Mouse (Mus musculus) stomach, postnatal 0 days (tissue): ENCODE measurements around the gene Dpy19l3. TPM values are rescaled to one million over a fixed set of nuclear protein-coding genes. Genes with fewer than 3 reads are reported as not detected.
A peak's percentile ranks its signal among the peaks of the same experiment; 100 is the strongest.

Source experiments
- ATAC-seq: fragments of 200-750 bp; cut with Nextera tagmentation; 2 replicates; pipeline ENCODE4 v1.8.0; 2017; ENCODE audit not compliant: low FRiP score, low TSS enrichment
- DNase-seq: peaks from one replicate; pipeline ENCODE4 v3.0.0-alpha.2; 2016; ENCODE audit warnings: low spot score
- H3K27ac ChIP-seq: fragments of 300-500 bp; sonication (generic); replicated peaks from 2 replicates; pipeline ENCODE4 v1.5.1; 2014; ENCODE audit warnings: mild to moderate bottlenecking, control low read depth
- H3K27me3 ChIP-seq: fragments of 300-500 bp; sonication (generic); 2 replicates; pipeline ENCODE4 v1.6.1; 2014; ENCODE audit warnings: low read length; ENCODE audit not compliant: control insufficient read depth, insufficient read depth
- H3K36me3 ChIP-seq: fragments of 300-500 bp; sonication (generic); 2 replicates; pipeline ENCODE4 v1.6.1; 2014; ENCODE audit warnings: low read length, mixed read lengths; ENCODE audit not compliant: control insufficient read depth, insufficient read depth
- H3K4me1 ChIP-seq: fragments of 300-500 bp; sonication (generic); replicated peaks from 2 replicates; pipeline ENCODE4 v1.6.1; 2014; ENCODE audit warnings: antibody characterized with exemption; ENCODE audit not compliant: control insufficient read depth, insufficient read depth
- H3K4me2 ChIP-seq: fragments of 300-500 bp; sonication (generic); replicated peaks from 2 replicates; pipeline ENCODE4 v1.6.1; 2014; ENCODE audit warnings: low read depth, mild to moderate bottlenecking, control low read depth, moderate library complexity
- H3K4me3 ChIP-seq: fragments of 300-500 bp; sonication (generic); 2 replicates; pipeline ENCODE4 v1.5.1; 2014; ENCODE audit warnings: low read depth, low read length, control low read depth
- H3K9ac ChIP-seq: fragments of 300-500 bp; sonication (generic); 2 replicates; pipeline ENCODE4 v1.6.1; 2014; ENCODE audit warnings: mild to moderate bottlenecking, low read length, control low read depth, mixed read lengths
- H3K9me3 ChIP-seq: fragments of 300-500 bp; sonication (generic); 2 replicates; pipeline ENCODE4 v1.6.1; 2016; ENCODE audit warnings: low read length; ENCODE audit not compliant: control insufficient read depth
- CTCF ChIP-seq: IDR thresholded peaks from 2 replicates; pipeline ENCODE4 v1.5.1; 2016; ENCODE audit warnings: antibody characterized with exemption, low read depth, mild to moderate bottlenecking, moderate library complexity
- EP300 ChIP-seq: optimal IDR thresholded peaks from 2 replicates; pipeline ENCODE3; 2016; ENCODE audit warnings: antibody characterized with exemption
- WGBS: fragments of 180-500 bp; shearing (Covaris S2); extraction: QIAGEN DNeasy Blood & Tissue Kit; methylation state at CpG from one replicate; pipeline ENCODE4 v1.1.7; 2014; 5-methylcytosine and 5-hydroxymethylcytosine counted together
- polyA plus RNA-seq: library from polyadenylated mRNA; unstranded; fragments of >200 nt; fragmentation: Nextera tagmentation; extraction: Ambion mirVana; gene quantifications from 2 replicates; pipeline ENCODE4 v1.2.1, GENCODE M21; 2015

Dpy19l3 gene
- polyA plus RNA-seq, 1 experiment from 2014 or later, result 7.9 TPM

GRCm38 (mm10) chr7:35648239-35649069, 105.8 kb downstream of the Dpy19l3 start:
- WGBS, result 59% methylated on average over 9 of the region's 9 CpGs
- Histone ChIP-seq H3K27me3 (no peaks in the 10 kb centered on the region), H3K27ac (no peak overlapping the region), H3K4me2 (no peak overlapping the region), H3K4me3 (no peak overlapping the region), H3K36me3 (no peaks in the 10 kb centered on the region), H3K4me1 (no peaks in the 10 kb centered on the region), H3K9ac (no peak overlapping the region), H3K9me3 (no peaks in the 10 kb centered on the region)
- no peak for TF ChIP-seq EP300
- no peak for TF ChIP-seq CTCF
- ATAC-seq, result no peak
- DNase-seq, result no peak

- peak within 1 kb of the TSS; percentile 82 for H3K27ac ChIP-seq
- DNase-seq, result peak; percentile 97
- H3K27me3 ChIP-seq, result no peaks in the 10 kb centered on the region
- TF ChIP-seq CTCF, result peak; percentile 27
- no peak for TF ChIP-seq EP300
- peak within 1 kb of the TSS; percentile 91 for H3K4me3 ChIP-seq
- WGBS, result under 1% methylated on average over 47 of the region's 64 CpGs
- no peaks in the 10 kb centered on the region for H3K36me3 ChIP-seq
- H3K9ac ChIP-seq, result peak within 1 kb of the TSS; percentile 95
- no peaks in the 10 kb centered on the region for H3K4me1 ChIP-seq
- no peaks in the 10 kb centered on the region for H3K9me3 ChIP-seq
- peak within 1 kb of the TSS; percentile 81 for H3K4me2 ChIP-seq
- ATAC-seq, result peak; percentile 93
Measured at GRCm38 (mm10) chr7:35647101-35647698, 107.1 kb downstream of the Dpy19l3 start, which contains the start of gene Pdcd5. Gene Pdcd5, minus strand, starts transcription at chr7:35647521.

- peak overlapping the region; percentile 82 for H3K27ac ChIP-seq
- H3K4me1 ChIP-seq, result no peaks in the 10 kb centered on the region
- peak; percentile 20; the same call in 1 of the 2 replicates for TF ChIP-seq CTCF
- TF ChIP-seq EP300, result no peak
- H3K36me3 ChIP-seq, result peaks cover 2% of the 10 kb centered on the region; the same call in 1 of the 2 replicates
- H3K4me3 ChIP-seq, result peak overlapping the region; percentile 91
- ATAC-seq (peak; percentile 9), DNase-seq (no peak)
- H3K9ac ChIP-seq, result peak overlapping the region; percentile 95
- no peaks in the 10 kb centered on the region for H3K9me3 ChIP-seq
- 6% methylated on average over 34 of the region's 34 CpGs for WGBS
- H3K27me3 ChIP-seq, result no peaks in the 10 kb centered on the region
- H3K4me2 ChIP-seq, result peak overlapping the region; percentile 81
Measured at GRCm38 (mm10) chr7:35646317-35647081, 107.8 kb downstream of the Dpy19l3 start.

GRCm38 (mm10) chr7:35640072-35640471, 114.2 kb downstream of the Dpy19l3 start:
- no peak overlapping the region for H3K4me2 ChIP-seq
- 66% methylated on average over 6 of the region's 6 CpGs for WGBS
- no peak overlapping the region for H3K4me3 ChIP-seq
- peaks cover 28% of the 10 kb centered on the region for H3K36me3 ChIP-seq
- DNase-seq (no peak), ATAC-seq (peak; percentile 32; the same call in 1 of the 2 replicates)
- no peaks in the 10 kb centered on the region for H3K9me3 ChIP-seq
- H3K9ac ChIP-seq, result no peak overlapping the region
- H3K4me1 ChIP-seq, result no peaks in the 10 kb centered on the region
- H3K27me3 ChIP-seq, result no peaks in the 10 kb centered on the region
- no peak for TF ChIP-seq EP300
- no peak for TF ChIP-seq CTCF
- no peak overlapping the region for H3K27ac ChIP-seq

GRCm38 (mm10) chr7:35636874-35637273, 117.4 kb downstream of the Dpy19l3 start:
- no peak for TF ChIP-seq EP300
- no peak for TF ChIP-seq CTCF

More at GRCm38 (mm10) chr7:35636874-35637273, 117.4 kb downstream of the Dpy19l3 start:
- ATAC-seq, result no peak
- no peaks in the 10 kb centered on the region for H3K9me3 ChIP-seq
- H3K4me3 ChIP-seq, result no peak overlapping the region
- no peak overlapping the region for H3K27ac ChIP-seq
- no peak overlapping the region for H3K9ac ChIP-seq
- DNase-seq, result no peak
- no peaks in the 10 kb centered on the region for H3K4me1 ChIP-seq
- H3K36me3 ChIP-seq, result peaks cover 31% of the 10 kb centered on the region
- no peak overlapping the region for H3K4me2 ChIP-seq
- no peaks in the 10 kb centered on the region for H3K27me3 ChIP-seq
- WGBS, result 93% methylated on average over 9 of the region's 9 CpGs
